Mouse (Mus musculus): ENCODE results near the gene Slc1a5.

- no peak for TF ChIP-seq FLI1 (IDR thresholded peaks at IDR 0.05; ENCODE audit: low read length)
- TF ChIP-seq GATA1 (IDR thresholded peaks at IDR 0.05; ENCODE audit: borderline replicate concordance, low read length): no peak
Observed at GRCm38 (mm10) chr7:16739056-16739604, 42.0 kb upstream of the Slc1a5 start.

Measured in megakaryocyte, embryonic 14.5 days (primary cell).